Mouse (Mus musculus): ENCODE results near the gene Il34. TPM values are rescaled to one million over a fixed set of nuclear protein-coding genes. Genes with fewer than 3 reads are reported as not detected.

Il34 gene
- polyA plus RNA-seq, 1 experiment: 8.6 TPM

DNA sequence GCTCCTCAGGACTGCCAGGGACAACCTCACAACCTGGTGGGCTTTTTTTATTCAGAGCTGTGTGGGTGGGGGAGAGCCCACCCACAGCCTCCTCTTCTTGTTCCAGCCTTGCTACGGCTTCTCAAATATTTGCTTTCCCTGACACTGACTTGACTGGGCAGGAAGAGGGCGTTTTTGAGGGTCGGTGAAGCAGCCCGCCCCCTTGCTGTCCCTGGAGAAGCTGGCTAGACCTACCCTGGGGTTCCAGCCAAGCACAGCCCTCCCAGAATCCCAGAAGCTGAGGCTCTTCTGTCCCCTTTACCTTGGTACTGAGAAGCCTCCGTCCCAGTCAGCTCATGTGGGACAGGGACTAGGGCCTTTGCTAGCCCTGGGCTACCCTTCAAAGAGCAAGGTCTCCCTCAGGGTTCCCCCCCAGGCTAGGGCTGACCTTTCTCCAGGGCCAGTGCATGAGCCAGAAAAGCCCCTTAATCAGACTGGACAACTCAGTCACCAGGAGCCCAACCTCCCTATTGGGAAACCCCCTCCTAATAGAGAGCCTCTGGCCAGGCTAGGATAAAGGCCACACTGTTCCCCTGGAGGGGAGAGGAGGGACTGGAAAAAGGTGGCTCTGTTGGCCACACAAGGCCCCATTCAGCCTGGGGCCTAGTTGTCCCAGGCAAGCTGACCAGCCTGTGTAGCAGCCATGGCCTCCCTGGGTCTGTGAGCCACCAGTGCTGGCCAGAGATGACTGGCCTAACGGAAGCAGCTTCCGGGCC, 80.5 kb downstream of the Il34 start:
- Histone ChIP-seq H3ac (ENCODE audit: control insufficient read depth, insufficient read length, low read depth) (no peak overlapping the region), H3K79me2 (ENCODE audit: control insufficient read depth, insufficient read depth) (peaks cover 7% of the 10 kb centered on the region), H3K27me3 (ENCODE audit: control insufficient read depth, insufficient read depth, insufficient read length) (no peaks in the 10 kb centered on the region), H3K36me3 (ENCODE audit: control insufficient read depth, insufficient read depth) (no peaks in the 10 kb centered on the region), H3K4me3 (ENCODE audit: insufficient read depth, poor library complexity, severe bottlenecking) (no peak overlapping the region), H3K79me3 (ENCODE audit: low read depth) (peaks cover 1% of the 10 kb centered on the region)
- no peak for TF ChIP-seq USF1 (IDR thresholded peaks at IDR 0.05; ENCODE audit: low read depth)
- TF ChIP-seq MAX (IDR thresholded peaks at IDR 0.05): no peak
- no peak for TF ChIP-seq FOSL1 (IDR thresholded peaks at IDR 0.05; ENCODE audit: insufficient read depth, low read length, poor library complexity, severe bottlenecking)
- TF ChIP-seq MYOD1 (IDR thresholded peaks at IDR 0.05; ENCODE audit: control insufficient read depth, insufficient read length, low read depth): no peak
- TF ChIP-seq MYOG (IDR thresholded peaks at IDR 0.05; ENCODE audit: control insufficient read depth, extremely low read depth, insufficient read length): no peak
- TF ChIP-seq CEBPB (IDR thresholded peaks at IDR 0.05; ENCODE audit: low read depth): no peak
- no peak for TF ChIP-seq CTCF (IDR thresholded peaks at IDR 0.05; ENCODE audit: control insufficient read depth, insufficient read depth, insufficient read length)

DNA sequence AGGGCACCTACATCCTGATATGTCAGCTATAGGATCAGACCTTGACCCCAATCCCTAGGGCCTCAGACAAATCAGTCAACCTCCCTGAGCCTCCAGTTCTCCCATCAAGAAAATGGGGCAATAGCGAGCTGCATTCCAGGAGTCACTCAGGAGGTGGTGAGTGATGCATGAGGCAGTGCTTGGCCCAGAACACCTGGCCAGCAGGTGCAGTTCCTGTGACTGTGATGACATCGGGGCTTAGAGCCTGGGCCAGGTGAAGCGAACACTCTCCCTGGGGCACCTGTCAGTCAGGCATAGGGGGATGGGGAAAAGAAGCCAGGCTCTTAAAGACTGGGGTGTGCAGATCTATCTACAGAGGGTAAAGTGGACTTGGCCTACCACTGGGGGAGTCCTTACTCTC, 81.2 kb downstream of the Il34 start:
- Histone ChIP-seq H3K27me3 (ENCODE audit: control insufficient read depth, insufficient read depth, insufficient read length) (no peaks in the 10 kb centered on the region), H3K79me2 (ENCODE audit: control insufficient read depth, insufficient read depth) (peaks cover 7% of the 10 kb centered on the region), H3K4me3 (ENCODE audit: insufficient read depth, poor library complexity, severe bottlenecking) (no peak overlapping the region), H3ac (ENCODE audit: control insufficient read depth, insufficient read length, low read depth) (no peak overlapping the region), H3K36me3 (ENCODE audit: control insufficient read depth, insufficient read depth) (no peaks in the 10 kb centered on the region), H3K79me3 (ENCODE audit: low read depth) (peaks cover 1% of the 10 kb centered on the region)
- TF ChIP-seq FOSL1 (IDR thresholded peaks at IDR 0.05; ENCODE audit: insufficient read depth, low read length, poor library complexity, severe bottlenecking) (no peak), CTCF (IDR thresholded peaks at IDR 0.05; ENCODE audit: control insufficient read depth, insufficient read depth, insufficient read length) (no peak), USF1 (IDR thresholded peaks at IDR 0.05; ENCODE audit: low read depth) (no peak), CEBPB (IDR thresholded peaks at IDR 0.05; ENCODE audit: low read depth) (no peak), MYOD1 (IDR thresholded peaks at IDR 0.05; ENCODE audit: control insufficient read depth, insufficient read length, low read depth) (no peak), MAX (IDR thresholded peaks at IDR 0.05) (no peak)

DNA sequence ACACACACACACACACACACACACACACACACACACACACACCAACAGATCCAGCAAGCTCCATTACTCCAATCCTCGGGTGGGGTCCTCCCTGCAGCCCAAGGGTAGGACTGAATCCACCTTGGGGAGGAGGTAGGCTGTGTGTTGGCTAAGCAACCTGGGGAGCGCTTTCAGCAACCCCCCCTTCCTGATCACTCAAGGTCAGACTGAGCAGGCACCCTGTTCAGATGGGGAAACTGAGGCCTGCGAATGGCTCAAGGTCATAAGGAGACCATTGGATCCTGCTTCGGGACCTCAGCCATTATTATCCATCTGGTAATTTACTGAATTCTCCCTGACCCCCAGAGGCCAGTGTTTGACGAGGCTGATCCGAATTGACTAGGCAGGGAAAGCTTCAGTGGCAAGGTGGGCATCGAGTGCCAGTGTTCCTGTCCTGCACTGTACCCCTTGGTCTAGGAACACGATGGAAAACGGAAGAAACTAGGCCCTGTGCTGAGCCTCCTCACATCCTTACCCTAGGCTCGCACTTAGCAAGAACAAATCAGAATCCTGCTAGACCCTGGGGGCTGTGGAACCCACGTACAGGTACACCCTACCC, 83.2 kb downstream of the Il34 start:
- no peaks in the 10 kb centered on the region for H3K36me3 ChIP-seq (ENCODE audit: control insufficient read depth, insufficient read depth)

DNA sequence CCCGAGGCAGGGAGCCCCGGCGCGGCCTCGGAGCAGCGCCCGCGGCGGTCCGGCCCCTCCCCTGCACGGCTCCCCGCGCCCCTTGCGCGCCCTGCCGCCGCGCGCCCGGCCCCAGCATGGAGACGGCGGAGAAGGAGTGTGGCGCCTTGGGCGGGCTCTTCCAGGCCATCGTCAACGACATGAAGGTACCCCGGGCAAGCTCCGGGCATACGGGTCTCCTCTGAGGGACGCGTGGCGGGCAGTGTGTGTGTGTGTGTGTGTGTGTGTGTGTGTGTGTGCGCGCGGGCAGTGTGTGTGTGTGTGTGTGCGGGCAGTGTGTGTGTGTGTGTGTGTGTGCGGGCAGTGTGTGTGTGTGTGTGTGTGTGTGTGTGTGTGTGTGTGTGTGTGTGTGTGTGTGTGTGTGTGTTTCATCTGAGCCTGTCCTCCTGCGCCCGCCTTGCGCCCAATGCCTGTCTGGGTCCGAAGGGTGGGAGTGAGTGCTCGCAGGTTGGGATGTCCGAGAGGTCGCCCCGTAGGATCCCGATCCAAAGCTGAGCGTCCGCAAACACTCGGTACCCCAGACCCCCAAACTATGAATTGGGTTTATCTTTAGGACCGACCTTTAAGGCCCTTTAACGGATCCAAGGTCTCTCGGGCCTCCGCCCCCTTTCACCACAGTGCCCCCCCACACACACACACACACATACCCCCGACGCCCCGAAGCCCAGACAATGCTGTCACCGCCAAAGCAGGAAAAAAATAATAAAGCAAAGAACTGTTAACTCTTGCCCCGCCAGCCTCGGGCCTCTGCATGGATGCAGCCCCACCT, 83.9 kb downstream of the Il34 start:
- TF ChIP-seq CTCF (IDR thresholded peaks at IDR 0.05; ENCODE audit: control insufficient read depth, insufficient read depth, insufficient read length): no peak
- no peak for TF ChIP-seq MAX (IDR thresholded peaks at IDR 0.05)
- TF ChIP-seq CEBPB (IDR thresholded peaks at IDR 0.05; ENCODE audit: low read depth): no peak
- TF ChIP-seq USF1 (IDR thresholded peaks at IDR 0.05; ENCODE audit: low read depth): no peak
- TF ChIP-seq MYOG (IDR thresholded peaks at IDR 0.05; ENCODE audit: control insufficient read depth, extremely low read depth, insufficient read length): no peak
- TF ChIP-seq FOSL1 (IDR thresholded peaks at IDR 0.05; ENCODE audit: insufficient read depth, low read length, poor library complexity, severe bottlenecking): no peak
- no peak for TF ChIP-seq MYOD1 (IDR thresholded peaks at IDR 0.05; ENCODE audit: control insufficient read depth, insufficient read length, low read depth)
- peaks cover 1% of the 10 kb centered on the region for H3K79me3 ChIP-seq (ENCODE audit: low read depth)
- peaks cover 7% of the 10 kb centered on the region for H3K79me2 ChIP-seq (ENCODE audit: control insufficient read depth, insufficient read depth)
- H3K36me3 ChIP-seq (ENCODE audit: control insufficient read depth, insufficient read depth): no peaks in the 10 kb centered on the region
- peak overlapping the region; percentile 75 for H3ac ChIP-seq (ENCODE audit: control insufficient read depth, insufficient read length, low read depth)
- peak overlapping the region; percentile 45 for H3K4me3 ChIP-seq (ENCODE audit: insufficient read depth, poor library complexity, severe bottlenecking)
- H3K27me3 ChIP-seq (ENCODE audit: control insufficient read depth, insufficient read depth, insufficient read length): no peaks in the 10 kb centered on the region

More for the DNA sequence above, 83.2 kb downstream of the Il34 start:
- peak overlapping the region; percentile 16 for H3ac ChIP-seq (ENCODE audit: control insufficient read depth, insufficient read length, low read depth)
- H3K27me3 ChIP-seq (ENCODE audit: control insufficient read depth, insufficient read depth, insufficient read length): no peaks in the 10 kb centered on the region
- no peak for TF ChIP-seq MYOD1 (IDR thresholded peaks at IDR 0.05; ENCODE audit: control insufficient read depth, insufficient read length, low read depth)
- no peak for TF ChIP-seq CEBPB (IDR thresholded peaks at IDR 0.05; ENCODE audit: low read depth)
- no peak for TF ChIP-seq FOSL1 (IDR thresholded peaks at IDR 0.05; ENCODE audit: insufficient read depth, low read length, poor library complexity, severe bottlenecking)
- no peak for TF ChIP-seq CTCF (IDR thresholded peaks at IDR 0.05; ENCODE audit: control insufficient read depth, insufficient read depth, insufficient read length)
- no peak for TF ChIP-seq MYOG (IDR thresholded peaks at IDR 0.05; ENCODE audit: control insufficient read depth, extremely low read depth, insufficient read length)
- TF ChIP-seq MAX (IDR thresholded peaks at IDR 0.05): no peak
- no peak for TF ChIP-seq USF1 (IDR thresholded peaks at IDR 0.05; ENCODE audit: low read depth)
- peaks cover 1% of the 10 kb centered on the region for H3K79me3 ChIP-seq (ENCODE audit: low read depth)
- H3K79me2 ChIP-seq (ENCODE audit: control insufficient read depth, insufficient read depth): peaks cover 7% of the 10 kb centered on the region
- peak overlapping the region; percentile 45 for H3K4me3 ChIP-seq (ENCODE audit: insufficient read depth, poor library complexity, severe bottlenecking)
